ENCODE assay signal across 11 mouse cellular contexts in genomic region chr12:110693378-110693777, GRCm38 (mm10). TPM values are rescaled to one million over a fixed set of nuclear protein-coding genes. Genes with fewer than 3 reads are reported as not detected.
DNase-seq lines count a peak whose midpoint lies in the region; ATAC-seq and TF ChIP-seq lines count a peak whose summit lies in the region.
"Not testable (repeated sequence)": the region's sequence is repeated elsewhere in the genome, so short reads cannot be mapped to it uniquely, and the experiment has no call there.
"Had no signal": no experiment of that assay in that cellular context is flagged by ENCODE, and none has a peak within 500 bp of the region (broad histone marks: within the 10 kb centered on the region; RNA-seq: fewer than 3 reads in every experiment).

No protein-coding gene starts in this region.

- not testable (repeated sequence) for TF ChIP-seq EP300 in ES-Bruce4 (IDR thresholded peaks at IDR 0.05; ENCODE audit: insufficient read depth, low read depth, low read length)

- 87% methylated on average over 5 of the region's 5 CpGs for WGBS in embryonic facial prominence, embryonic 10.5 days
- WGBS in heart, embryonic 15.5 days = 68% methylated on average over 5 of the region's 5 CpGs
- 73% methylated on average over 5 of the region's 5 CpGs for WGBS in liver, embryonic 12.5 days (ENCODE audit: insufficient replicate concordance)
- WGBS in lung, embryonic 16.5 days = 36% methylated on average over 5 of the region's 5 CpGs
- 74% methylated on average over 5 of the region's 5 CpGs for WGBS in neural tube, embryonic 15.5 days

- H3K36me3 ChIP-seq in ES-Bruce4 (ENCODE audit: control insufficient read depth, insufficient read depth, low read length, poor library complexity, severe bottlenecking) = peaks cover 53% of the 10 kb centered on the region
- H3K36me3 ChIP-seq in embryonic facial prominence, embryonic 10.5 days (replicated peaks) = peaks cover 62% of the 10 kb centered on the region
- H3K36me3 ChIP-seq in heart, embryonic 15.5 days = peaks cover 39% of the 10 kb centered on the region
- H3K36me3 ChIP-seq in liver, embryonic 12.5 days = peaks cover 65% of the 10 kb centered on the region
- peaks cover 29% of the 10 kb centered on the region for H3K36me3 ChIP-seq in lung, embryonic 16.5 days (ENCODE audit: control insufficient read depth, insufficient read depth, low read length)
- H3K36me3 ChIP-seq in neural tube, embryonic 15.5 days = peaks cover 46% of the 10 kb centered on the region

- H3K27ac ChIP-seq in ES-Bruce4 (ENCODE audit: insufficient read depth, low read length) = peak overlapping the region; percentile 68
- not testable (repeated sequence) for H3K27ac ChIP-seq in embryonic facial prominence, embryonic 10.5 days (replicated peaks); heart, embryonic 15.5 days; liver, embryonic 12.5 days; lung, embryonic 16.5 days (ENCODE audit: low read length); neural tube, embryonic 15.5 days (replicated peaks)

- H3K9ac ChIP-seq in ES-Bruce4 (ENCODE audit: low read depth, poor library complexity, severe bottlenecking) = peak overlapping the region; percentile 40
- H3K9ac ChIP-seq in heart, embryonic 15.5 days; neural tube, embryonic 15.5 days (replicated peaks): not testable (repeated sequence)
- 0 out of 2 replicates have a peak overlapping the region, but pooled peaks have one; percentile 10 for H3K9ac ChIP-seq in liver, embryonic 12.5 days
- H3K9ac ChIP-seq in lung, embryonic 16.5 days (ENCODE audit: low read length) = peak overlapping the region; percentile 15; the same call in 1 of the 2 replicates

- not testable (repeated sequence) for H3K9me3 ChIP-seq in ES-Bruce4 (replicated peaks; ENCODE audit: control insufficient read depth, insufficient read depth, low read length, poor library complexity, severe bottlenecking); embryonic facial prominence, embryonic 10.5 days; heart, embryonic 15.5 days (replicated peaks); liver, embryonic 12.5 days (replicated peaks); lung, embryonic 16.5 days (ENCODE audit: control insufficient read depth, low read length); neural tube, embryonic 15.5 days (replicated peaks)

- H3K4me2 ChIP-seq in heart, embryonic 15.5 days = peak overlapping the region; percentile 4; the same call in 1 of the 2 replicates
- peak overlapping the region; percentile 82 for H3K4me2 ChIP-seq in liver, embryonic 12.5 days
- not testable (repeated sequence) for H3K4me2 ChIP-seq in lung, embryonic 16.5 days (ENCODE audit: low read depth, low read length)
- peak overlapping the region; percentile 13; the same call in 1 of the 2 replicates for H3K4me2 ChIP-seq in neural tube, embryonic 15.5 days

- TF ChIP-seq POLR2A in ES-Bruce4 (IDR thresholded peaks at IDR 0.05; ENCODE audit: insufficient read depth, low read length) = not testable (repeated sequence)

- peak overlapping the region; percentile 65 for H3K4me3 ChIP-seq in ES-Bruce4 (ENCODE audit: low read depth, low read length)
- 0 out of 2 replicates have a peak overlapping the region, but pooled peaks have one; percentile 13 for H3K4me3 ChIP-seq in embryonic facial prominence, embryonic 10.5 days
- not testable (repeated sequence) for H3K4me3 ChIP-seq in heart, embryonic 15.5 days; lung, embryonic 16.5 days (ENCODE audit: low read length); neural tube, embryonic 15.5 days (replicated peaks)
- peak overlapping the region; percentile 28; the same call in 1 of the 2 replicates for H3K4me3 ChIP-seq in liver, embryonic 12.5 days

- not testable (repeated sequence) for TF ChIP-seq CTCF in ES-Bruce4 (IDR thresholded peaks at IDR 0.05; ENCODE audit: low read depth, low read length)

- H3K27me3 ChIP-seq in ES-Bruce4 (ENCODE audit: control insufficient read depth, insufficient read depth, low read length, poor library complexity, severe bottlenecking); embryonic facial prominence, embryonic 10.5 days (replicated peaks; ENCODE audit: low read depth, poor library complexity, severe bottlenecking); heart, embryonic 15.5 days; liver, embryonic 12.5 days (replicated peaks); lung, embryonic 16.5 days (ENCODE audit: control insufficient read depth, insufficient read depth, low read depth, low read length); neural tube, embryonic 15.5 days (replicated peaks): not testable (repeated sequence)

- H3K4me1 ChIP-seq in ES-Bruce4 (ENCODE audit: control insufficient read depth, insufficient read depth, low read length) = not testable (repeated sequence)
- peaks cover 22% of the 10 kb centered on the region for H3K4me1 ChIP-seq in embryonic facial prominence, embryonic 10.5 days
- peaks cover 28% of the 10 kb centered on the region for H3K4me1 ChIP-seq in heart, embryonic 15.5 days (replicated peaks)
- H3K4me1 ChIP-seq in liver, embryonic 12.5 days = peaks cover 35% of the 10 kb centered on the region
- peaks cover 12% of the 10 kb centered on the region for H3K4me1 ChIP-seq in lung, embryonic 16.5 days (replicated peaks; ENCODE audit: control insufficient read depth, insufficient read depth, low read length)
- peaks cover 19% of the 10 kb centered on the region for H3K4me1 ChIP-seq in neural tube, embryonic 15.5 days

- DNase-seq in embryonic facial prominence, embryonic 10.5 days (ENCODE audit: low spot score) = not testable (repeated sequence)

- not testable (repeated sequence) for ATAC-seq in heart, embryonic 15.5 days (replicated peaks; ENCODE audit: insufficient number of reproducible peaks, insufficient read depth, low FRiP score, low read depth); liver, embryonic 12.5 days; lung, embryonic 16.5 days (ENCODE audit: low read depth); neural tube, embryonic 15.5 days (ENCODE audit: low FRiP score)

RNA-seq across cellular contexts. Expression of gene Hsp90aa1, which starts 9.2 kb away (rescaled TPM):
- 4,323 and 4,421 TPM in 2 replicates for polyA plus RNA-seq in ES-Bruce4 (2011; ENCODE audit: insufficient read depth, insufficient read length, low read depth, missing spikeins)
- 1,072 and 1,177 TPM in 2 replicates for polyA plus RNA-seq in embryonic facial prominence, embryonic 10.5 days (2016; fragmentation: Nextera tagmentation; extraction: Ambion mirVana)
- polyA plus RNA-seq in heart, embryonic 15.5 days (2015; fragmentation: Nextera tagmentation; extraction: Ambion mirVana) = 595 and 603 TPM in 2 replicates
- 1,099 and 1,203 TPM in 2 replicates for polyA plus RNA-seq in liver, embryonic 12.5 days (2016; fragmentation: Nextera tagmentation; extraction: Ambion mirVana)
- polyA plus RNA-seq in lung, embryonic 16.5 days (2015; fragmentation: Nextera tagmentation; extraction: Ambion mirVana) = 806 and 832 TPM in 2 replicates
- 1,438 and 1,488 TPM in 2 replicates for polyA plus RNA-seq in neural tube, embryonic 15.5 days (2015; fragmentation: Nextera tagmentation; extraction: Ambion mirVana)

RNA-seq across cellular contexts. Expression of gene 1700001K19Rik, which starts 11.0 kb away (rescaled TPM):
- not detected in 2 replicates for polyA plus RNA-seq in ES-Bruce4 (2011; ENCODE audit: insufficient read depth, insufficient read length, low read depth, missing spikeins)
- 0.16 TPM in 1 of 2 replicates, not detected in the other for polyA plus RNA-seq in embryonic facial prominence, embryonic 10.5 days (2016; fragmentation: Nextera tagmentation; extraction: Ambion mirVana)
- not detected in 2 replicates for polyA plus RNA-seq in heart, embryonic 15.5 days (2015; fragmentation: Nextera tagmentation; extraction: Ambion mirVana)
- not detected in 2 replicates for polyA plus RNA-seq in liver, embryonic 12.5 days (2016; fragmentation: Nextera tagmentation; extraction: Ambion mirVana)
- not detected in 2 replicates for polyA plus RNA-seq in lung, embryonic 16.5 days (2015; fragmentation: Nextera tagmentation; extraction: Ambion mirVana)
- 0.17 TPM in 1 of 2 replicates, not detected in the other for polyA plus RNA-seq in neural tube, embryonic 15.5 days (2015; fragmentation: Nextera tagmentation; extraction: Ambion mirVana)
- polyA plus RNA-seq: cerebellum, adult 2 months; frontal cortex, adult 2 months; heart, embryonic 10.5 days; heart, embryonic 16.5 days; hindbrain, embryonic 10.5 days had no signal

RNA-seq across cellular contexts. Expression of gene Wdr20, which starts 44.4 kb away (rescaled TPM):
- polyA plus RNA-seq in ES-Bruce4 (2011; ENCODE audit: insufficient read depth, insufficient read length, low read depth, missing spikeins) = 32.7 and 36.4 TPM in 2 replicates
- 22.4 and 24.1 TPM in 2 replicates for polyA plus RNA-seq in embryonic facial prominence, embryonic 10.5 days (2016; fragmentation: Nextera tagmentation; extraction: Ambion mirVana)
- polyA plus RNA-seq in heart, embryonic 15.5 days (2015; fragmentation: Nextera tagmentation; extraction: Ambion mirVana) = 14.7 and 17.8 TPM in 2 replicates
- 14.2 and 16.0 TPM in 2 replicates for polyA plus RNA-seq in liver, embryonic 12.5 days (2016; fragmentation: Nextera tagmentation; extraction: Ambion mirVana)
- 22.8 and 25.3 TPM in 2 replicates for polyA plus RNA-seq in lung, embryonic 16.5 days (2015; fragmentation: Nextera tagmentation; extraction: Ambion mirVana)
- polyA plus RNA-seq in neural tube, embryonic 15.5 days (2015; fragmentation: Nextera tagmentation; extraction: Ambion mirVana) = 23.2 and 24.2 TPM in 2 replicates
